Mouse (Mus musculus): ENCODE data around the gene Gm4788.
A peak's percentile ranks its signal among the peaks of the same experiment; 100 is the strongest.
"Not testable (repeated sequence)": the region's sequence is repeated elsewhere in the genome, so short reads cannot be mapped to it uniquely, and the experiment has no call there.

Gm4788 gene

GRCm38 (mm10) chr1:139781143-139781542 is at the start of gene Gm4788:
Gene Gm4788 (minus strand): TSS chr1:139781243.
- DNase-seq (ENCODE audit: extremely low read depth, insufficient read length, low spot score) = no peak

GRCm38 (mm10) chr1:139808594-139808993 is 27.6 kb upstream of the Gm4788 start:
- no peak for DNase-seq (ENCODE audit: extremely low read depth, insufficient read length, low spot score)

GRCm38 (mm10) chr1:139769913-139770312 is 11.1 kb downstream of the Gm4788 start:
- DNase-seq (ENCODE audit: extremely low read depth, insufficient read length, low spot score) = not testable (repeated sequence)

- DNase-seq (ENCODE audit: extremely low read depth, insufficient read length, low spot score) = not testable (repeated sequence)
Observed at GRCm38 (mm10) chr1:139716681-139717080, 64.4 kb downstream of the Gm4788 start.

GRCm38 (mm10) chr1:139716249-139716648 is 64.8 kb downstream of the Gm4788 start:
- DNase-seq (ENCODE audit: extremely low read depth, insufficient read length, low spot score) = not testable (repeated sequence)

- DNase-seq (ENCODE audit: extremely low read depth, insufficient read length, low spot score) = peak; percentile 2
Observed at GRCm38 (mm10) chr1:139649921-139650320, 131.1 kb downstream of the Gm4788 start.
